Mouse (Mus musculus): ENCODE results near the gene Rfc5. TPM values are rescaled to one million over a fixed set of nuclear protein-coding genes. Genes with fewer than 3 reads are reported as not detected.
"Not testable (repeated sequence)": the region's sequence is repeated elsewhere in the genome, so short reads cannot be mapped to it uniquely, and the experiment has no call there.

The Rfc5 gene
- total RNA-seq, 4 experiments from 2014 or later, result 1.5 to 2.9 (median 2.1) TPM

DNA sequence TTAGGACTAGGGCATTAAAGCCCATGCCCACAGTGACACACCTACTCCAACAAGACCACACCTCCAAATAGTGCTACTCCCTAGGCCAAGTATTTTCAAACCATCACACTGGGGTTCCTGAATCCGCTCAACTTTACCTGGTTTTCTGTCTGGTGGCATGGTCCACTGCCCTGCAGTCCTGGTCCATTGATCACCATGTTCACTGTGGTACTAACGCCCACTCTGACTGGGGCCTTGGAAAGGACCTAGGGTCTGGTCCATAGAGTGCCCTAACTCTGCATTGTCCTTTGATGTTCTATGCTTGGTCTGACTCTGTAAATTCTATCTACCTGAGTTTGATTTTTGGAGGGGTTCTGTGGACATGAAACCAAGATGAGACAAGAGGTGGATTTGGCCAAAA, 41.0 kb downstream of the Rfc5 start:
- no peak for DNase-seq (ENCODE audit: low spot score)

DNA sequence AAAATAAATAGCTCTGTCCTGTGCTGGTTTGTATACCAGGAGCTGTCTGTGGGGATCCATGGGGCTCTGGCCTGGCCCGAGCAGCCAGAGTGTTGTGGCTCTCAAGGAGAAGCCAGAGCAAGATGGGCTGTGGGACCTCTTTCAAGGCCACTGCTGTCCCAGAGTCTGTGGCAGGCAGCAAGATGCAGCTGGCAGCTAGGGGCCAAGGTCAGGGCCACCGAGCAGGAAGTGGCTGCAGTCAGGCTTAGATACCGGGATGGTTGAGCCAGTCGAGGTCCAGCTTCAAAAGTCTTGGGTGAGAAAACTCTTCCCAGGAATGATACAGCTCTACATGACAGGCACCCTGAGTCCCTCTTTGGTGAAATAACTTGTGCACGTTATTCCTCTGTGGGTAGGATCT, 41.8 kb downstream of the Rfc5 start:
- no peak for DNase-seq (ENCODE audit: low spot score)

GRCm38 (mm10) chr5:117346281-117346680, 42.6 kb downstream of the Rfc5 start:
- no peak for DNase-seq (ENCODE audit: low spot score)

DNA sequence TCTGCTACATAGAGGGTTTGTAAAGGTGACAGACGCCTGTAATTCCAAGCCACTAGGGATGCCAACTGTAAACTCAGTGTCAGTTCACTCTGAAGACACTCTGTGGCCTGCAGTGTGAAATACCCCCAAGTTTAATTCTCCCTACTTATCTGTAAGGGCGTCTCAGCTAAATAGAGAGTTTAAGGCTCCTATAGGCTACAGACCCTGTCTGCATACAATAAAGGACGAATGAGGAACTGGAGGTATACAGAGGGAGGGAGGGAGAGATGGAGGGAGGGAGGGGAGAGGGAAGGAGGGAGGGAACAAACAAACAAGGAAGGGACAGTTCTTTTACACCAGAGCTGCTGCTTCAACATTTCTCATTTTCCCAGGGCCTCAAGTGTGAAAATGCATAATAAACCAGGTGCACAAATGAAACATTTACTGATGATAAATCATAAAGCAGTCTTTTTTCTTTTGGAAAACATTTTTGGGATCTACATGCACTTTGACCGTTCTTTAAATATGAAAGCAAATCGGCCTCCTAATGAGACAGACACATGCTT, 43.3 kb downstream of the Rfc5 start:
- DNase-seq (ENCODE audit: low spot score), result no peak

- not testable (repeated sequence) for DNase-seq (ENCODE audit: low spot score)
Measured at GRCm38 (mm10) chr5:117344496-117344895, 44.4 kb downstream of the Rfc5 start.

GRCm38 (mm10) chr5:117341896-117342295, 47.0 kb downstream of the Rfc5 start:
- DNase-seq (ENCODE audit: low spot score), result no peak

DNA sequence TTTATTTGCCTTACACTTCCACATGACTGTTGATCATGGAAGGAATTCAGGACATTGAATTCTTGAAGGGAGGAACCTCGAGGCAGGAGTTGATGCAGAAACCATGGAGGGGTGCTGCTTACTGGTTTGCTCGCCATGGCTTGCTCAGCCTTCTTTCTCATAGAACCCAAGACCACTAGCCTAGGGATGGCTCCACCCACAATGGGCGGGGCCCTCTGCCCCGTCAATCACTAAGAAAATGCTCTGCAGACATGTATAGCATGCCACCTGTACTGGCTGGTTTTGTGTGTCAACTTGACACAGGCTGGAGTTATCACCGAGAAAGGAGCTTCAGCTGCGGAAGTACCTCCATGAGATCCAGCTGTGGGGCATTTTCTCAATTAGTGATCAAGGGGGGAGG, 48.8 kb downstream of the Rfc5 start:
- no peak for DNase-seq (ENCODE audit: low spot score)

DNA sequence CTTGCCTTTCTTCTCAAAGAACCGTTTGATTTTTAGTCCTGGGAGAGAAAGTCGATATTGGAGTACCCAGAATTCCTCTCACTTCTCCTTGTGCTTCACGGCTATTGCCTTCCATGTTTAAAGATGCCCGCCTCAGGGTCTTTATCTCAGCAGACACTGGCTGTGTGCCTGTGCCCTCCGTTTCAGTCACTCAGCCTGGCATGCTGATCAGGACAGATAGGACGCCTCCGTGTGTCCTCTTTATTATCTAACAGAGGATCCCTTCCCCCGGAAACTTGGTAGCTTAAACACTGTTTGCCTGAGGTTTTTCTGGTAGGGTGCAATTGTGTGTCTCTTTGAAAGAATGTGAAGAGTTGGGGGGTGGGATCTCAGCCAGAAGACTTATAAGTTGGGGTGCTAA, 50.3 kb downstream of the Rfc5 start:
- no peak for DNase-seq (ENCODE audit: low spot score)

- DNase-seq (ENCODE audit: low spot score), result no peak
Measured at GRCm38 (mm10) chr5:117337999-117338398, 50.8 kb downstream of the Rfc5 start.

DNA sequence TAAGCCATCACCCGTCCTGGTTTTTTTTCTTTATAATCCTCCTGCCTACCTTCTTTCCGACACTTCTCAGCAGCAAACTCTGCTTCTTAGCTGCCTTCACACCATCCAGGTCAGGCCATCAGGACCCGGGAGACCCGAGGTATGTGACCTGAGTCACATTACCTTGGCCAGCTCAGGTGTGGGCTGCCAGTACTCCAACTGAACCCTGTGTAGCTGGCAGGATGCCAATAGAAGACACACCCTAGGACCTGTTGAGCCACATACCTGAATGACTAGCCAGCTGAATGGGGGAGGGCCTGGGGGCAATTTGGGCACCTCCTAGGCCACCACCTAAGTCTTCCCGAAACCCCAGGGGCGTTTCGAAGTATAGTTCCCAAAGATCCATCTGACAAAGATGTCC, 58.4 kb downstream of the Rfc5 start:
- DNase-seq (ENCODE audit: low spot score), result no peak

Other genes starting within 250 kb of the Rfc5 start
- 100 to 1,000 TPM; 440 to 578 (median 532) TPM for gene Pebp1, start 101.4 kb downstream of the Rfc5 start, total RNA-seq (2022)
- gene Vsig10, start 70.0 kb downstream of the Rfc5 start, total RNA-seq (2022), result 1 to 10 TPM; 5.0 to 7.0 (median 6.3) TPM
- 100 to 1,000 TPM in 3 of 4 experiments, 10 to 100 TPM in 1; 87.1 to 122 (median 111) TPM for gene Wsb2, start 31.7 kb downstream of the Rfc5 start, total RNA-seq (2022)
- under 1 TPM; 0.03 to 0.11 (median 0.06) TPM for gene Ksr2, start 25.0 kb upstream of the Rfc5 start, total RNA-seq (2022)